Mouse (Mus musculus) heart, adult 2 months (tissue): ENCODE results near the gene Kcnq5.

Source experiments
- CTCF ChIP-seq: fragments of 200-600 bp; IDR thresholded peaks from 2 replicates; pipeline ENCODE4 v1.8.1; 2022; ENCODE audit warnings: antibody characterized with exemption, mild to moderate bottlenecking, moderate library complexity
- EP300 ChIP-seq: fragments of 200-500 bp; IDR thresholded peaks from 2 replicates; pipeline ENCODE4 v1.6.1; 2011; ENCODE audit warnings: low read depth, low read length, control low read depth; ENCODE audit not compliant: insufficient read depth

DNA sequence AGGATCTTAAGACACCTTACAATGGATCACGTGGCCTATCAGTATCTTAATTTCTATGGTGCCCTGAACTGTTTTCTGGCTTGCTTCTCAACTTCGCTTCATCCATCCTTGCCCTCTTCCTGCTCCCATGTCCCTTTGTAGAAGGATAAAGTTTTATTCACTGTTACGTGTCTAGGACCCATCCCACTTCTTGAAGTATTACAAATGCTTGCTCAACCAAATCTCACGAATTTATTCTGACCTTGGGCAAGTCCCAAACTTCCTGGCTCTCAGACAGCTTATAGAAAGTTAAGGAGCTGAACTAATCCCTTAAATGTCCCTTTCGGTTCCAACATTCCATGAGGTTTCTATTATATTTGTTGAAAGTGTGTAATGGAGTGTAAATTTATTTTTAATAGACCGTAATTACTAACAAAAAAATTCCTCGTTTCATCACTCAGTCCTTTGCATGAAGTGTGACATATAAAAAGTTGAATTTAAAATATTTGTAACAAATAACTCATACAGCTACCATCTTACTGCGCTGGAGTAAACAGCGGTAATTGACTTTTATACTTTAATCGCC, 141.6 kb downstream of the Kcnq5 start:
- TF ChIP-seq CTCF (no peak), EP300 (no peak)
